Mouse (Mus musculus): ENCODE results near the gene Als2cl.

Als2cl gene

DNA sequence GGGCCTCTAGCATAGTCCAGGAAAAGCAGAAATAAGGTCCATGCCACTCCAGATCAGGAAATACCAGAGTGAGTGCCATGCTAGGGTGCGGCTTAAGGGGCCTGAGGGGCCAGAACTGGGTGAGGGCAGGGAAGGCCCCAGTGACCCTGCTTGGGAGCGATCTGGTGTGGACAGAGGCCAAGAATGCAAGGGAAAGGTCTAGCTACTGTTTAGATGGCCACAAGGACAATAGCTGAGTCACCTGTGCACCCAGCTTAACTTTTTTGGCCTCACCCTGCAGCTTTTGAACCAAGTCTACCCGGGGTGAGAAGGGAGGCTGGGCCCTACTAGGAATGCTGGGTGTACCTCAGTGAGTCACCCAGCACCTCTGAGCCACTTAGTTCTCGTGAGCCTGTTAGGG lies 1.1 kb downstream of the Als2cl start:
- no peak for DNase-seq (ENCODE audit: low spot score)

DNA sequence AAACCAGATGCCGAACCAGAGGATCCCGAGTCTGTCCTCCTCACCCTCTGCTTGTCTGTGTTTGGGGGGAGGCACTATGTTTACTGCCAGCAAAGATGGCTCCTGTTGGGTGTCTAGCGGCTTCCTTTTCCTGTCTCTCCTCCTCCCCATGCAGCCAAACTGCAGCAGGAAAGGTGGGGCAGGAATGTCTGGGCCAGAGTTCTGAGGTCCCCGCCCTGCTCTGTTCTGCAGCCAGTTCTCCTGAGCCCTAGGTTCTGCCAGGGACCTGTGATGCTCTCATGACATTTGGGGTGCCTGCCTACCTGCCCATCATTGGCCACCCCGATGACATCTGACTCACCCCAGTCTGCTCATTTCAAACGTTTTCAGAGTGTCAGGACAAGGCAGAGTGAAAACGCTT lies 2.3 kb downstream of the Als2cl start:
- DNase-seq (ENCODE audit: low spot score), result no peak

DNA sequence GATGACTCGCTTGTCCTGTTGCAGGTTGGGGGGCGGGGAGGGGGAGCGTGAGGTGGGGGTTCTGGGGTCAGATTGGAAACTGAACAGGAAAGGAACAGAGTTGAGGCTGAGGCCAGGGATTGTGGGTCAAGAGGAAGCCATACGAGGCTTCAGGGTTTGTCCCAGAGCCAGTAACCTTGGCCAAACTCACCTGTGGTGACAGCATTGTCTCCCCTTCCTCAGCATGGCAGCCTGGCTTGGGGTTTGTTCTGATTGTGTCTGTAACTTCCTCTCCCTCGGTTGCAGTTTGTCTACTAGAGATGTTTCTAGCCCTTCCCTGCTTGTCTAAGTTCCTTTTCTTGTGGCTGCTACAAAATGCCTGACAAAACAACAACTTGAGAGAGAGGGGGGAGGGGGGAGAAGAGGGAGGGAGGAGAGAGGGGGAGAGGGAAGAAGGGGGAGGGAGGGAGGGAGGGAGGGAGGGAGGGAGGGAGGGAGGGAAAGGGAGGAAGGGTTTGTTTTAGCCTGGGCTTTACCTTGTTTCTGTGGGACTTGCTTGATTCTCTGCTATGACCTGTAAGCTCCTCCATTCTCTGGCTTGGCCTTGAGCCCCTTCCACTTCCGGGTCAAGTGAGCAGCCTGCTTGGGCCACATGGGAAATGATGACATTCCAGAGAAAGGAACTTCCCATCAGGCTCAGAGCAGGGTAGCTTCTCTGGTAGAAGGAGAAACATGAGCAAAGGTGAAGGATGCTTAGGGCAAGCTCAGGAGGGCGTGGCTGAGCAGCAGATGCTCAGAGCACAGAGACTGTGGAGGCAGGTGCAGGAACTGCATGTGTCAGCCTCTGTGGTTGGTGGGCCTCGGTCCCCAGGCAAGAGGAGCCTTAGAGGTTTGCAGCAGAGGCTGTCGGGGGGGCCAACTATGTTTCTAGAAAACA lies 8.0 kb downstream of the Als2cl start:
- DNase-seq (ENCODE audit: low spot score), result no peak

DNA sequence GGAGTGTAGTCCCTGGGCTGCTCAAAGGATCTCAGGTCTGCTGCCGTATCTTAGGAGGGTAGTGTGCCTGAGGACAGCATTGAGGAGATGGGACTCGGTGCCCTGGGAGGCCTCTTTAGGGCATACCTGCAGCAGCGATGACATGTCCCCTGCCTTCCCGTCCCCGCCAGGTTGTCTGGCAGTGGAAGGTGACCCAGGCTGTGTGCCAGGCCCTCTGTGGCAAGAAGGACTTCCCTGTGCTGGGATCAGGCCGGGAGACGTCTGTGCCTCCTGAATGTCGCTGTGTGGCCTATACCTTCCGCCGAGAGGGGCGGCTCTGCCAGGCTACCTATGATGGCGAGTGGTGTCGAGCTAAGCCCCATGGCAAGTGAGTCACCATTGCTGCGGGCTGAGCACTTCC lies 9.3 kb downstream of the Als2cl start:
- no peak for DNase-seq (ENCODE audit: low spot score)

DNA sequence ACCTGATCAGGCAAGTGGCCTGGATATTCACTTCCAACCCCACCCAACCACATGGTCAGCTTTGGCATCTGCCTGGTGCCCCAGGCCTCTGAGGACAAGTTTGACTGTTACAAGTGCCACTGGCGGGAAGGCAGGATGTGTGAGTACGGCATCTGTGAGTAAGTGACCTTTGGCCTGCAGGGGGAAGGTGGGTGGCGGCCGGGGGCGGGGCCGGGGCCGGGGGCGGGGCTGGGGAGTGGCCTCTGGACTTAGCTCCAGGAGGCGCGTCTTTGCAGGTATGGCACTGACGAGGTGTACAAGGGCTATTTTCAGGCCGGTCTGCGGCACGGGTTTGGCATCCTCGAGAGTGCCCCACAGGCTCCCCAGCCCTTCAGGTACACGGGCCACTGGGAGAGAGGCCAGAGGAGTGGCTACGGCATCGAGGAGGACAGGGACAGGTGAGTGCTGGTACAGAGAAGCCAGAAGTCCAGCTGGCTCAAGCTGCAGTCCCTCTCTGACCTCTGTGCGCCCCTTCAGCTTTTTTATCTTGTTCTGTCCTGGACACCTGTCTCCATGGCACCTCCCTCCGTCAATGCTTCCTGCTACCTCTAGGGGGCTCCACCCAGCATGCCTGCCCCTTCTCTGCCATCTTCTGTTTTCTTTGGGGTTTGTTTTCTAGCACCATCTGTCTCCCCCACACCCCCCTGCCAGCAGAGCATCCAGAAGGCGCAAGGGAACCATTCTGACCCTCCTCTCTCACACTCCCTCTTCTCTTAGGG lies 10.5 kb downstream of the Als2cl start:
- no peak for DNase-seq (ENCODE audit: low spot score)

DNA sequence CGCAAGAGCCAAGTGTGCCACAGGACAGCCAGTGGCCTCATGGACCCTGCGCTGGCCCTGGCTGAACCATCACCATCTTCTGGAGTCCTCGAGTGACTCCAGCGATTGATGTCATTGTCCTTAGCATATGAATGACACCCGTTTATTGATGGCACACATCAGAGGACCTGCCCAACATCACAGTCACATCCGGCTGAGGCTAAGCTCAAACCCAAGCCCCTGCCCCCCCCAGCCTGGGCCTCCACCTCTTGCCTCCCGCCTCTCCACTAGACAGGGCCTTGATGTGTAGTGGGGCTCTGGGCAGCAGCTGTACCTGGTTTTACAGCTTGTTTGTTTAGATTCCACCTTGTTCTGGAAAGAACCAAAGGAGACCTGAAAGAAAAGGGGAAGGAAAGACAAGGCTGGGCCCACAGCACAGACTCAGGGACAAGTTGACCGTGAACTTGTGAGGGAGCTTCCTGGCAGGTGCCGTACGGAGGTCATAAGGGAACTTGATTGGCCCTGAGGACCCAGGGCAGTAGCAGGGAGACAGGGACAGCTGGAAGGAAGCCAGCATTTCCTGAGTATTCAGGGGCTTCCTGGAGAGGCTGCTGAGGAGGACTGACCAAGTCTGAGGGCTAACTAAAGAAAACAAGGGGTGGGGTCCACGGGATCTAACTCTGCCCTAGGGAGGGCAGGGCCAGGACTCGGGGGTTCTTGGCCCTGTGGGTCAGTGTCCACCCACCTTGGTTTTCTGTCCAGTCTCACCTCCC lies 11.6 kb downstream of the Als2cl start:
- DNase-seq (ENCODE audit: low spot score), result no peak

DNA sequence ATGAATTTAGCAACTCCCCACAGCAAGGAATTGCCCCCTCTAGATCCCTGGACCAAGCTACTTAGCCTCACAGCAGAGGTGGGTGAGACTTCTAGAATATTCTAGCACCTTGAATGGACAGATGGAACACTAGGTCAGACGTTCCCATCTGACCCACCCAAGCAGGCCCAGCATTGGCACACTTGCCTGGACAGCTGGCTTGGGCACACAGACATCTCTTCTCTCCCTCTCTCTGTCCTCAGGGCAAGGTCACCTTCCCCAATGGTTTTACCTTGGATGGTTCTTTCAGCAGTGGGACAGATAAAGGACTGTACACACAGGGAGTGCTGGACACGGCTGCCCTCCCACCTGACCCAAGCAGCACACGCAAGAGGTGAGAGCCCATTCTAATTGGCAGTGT lies 12.9 kb downstream of the Als2cl start:
- DNase-seq (ENCODE audit: low spot score), result no peak

DNA sequence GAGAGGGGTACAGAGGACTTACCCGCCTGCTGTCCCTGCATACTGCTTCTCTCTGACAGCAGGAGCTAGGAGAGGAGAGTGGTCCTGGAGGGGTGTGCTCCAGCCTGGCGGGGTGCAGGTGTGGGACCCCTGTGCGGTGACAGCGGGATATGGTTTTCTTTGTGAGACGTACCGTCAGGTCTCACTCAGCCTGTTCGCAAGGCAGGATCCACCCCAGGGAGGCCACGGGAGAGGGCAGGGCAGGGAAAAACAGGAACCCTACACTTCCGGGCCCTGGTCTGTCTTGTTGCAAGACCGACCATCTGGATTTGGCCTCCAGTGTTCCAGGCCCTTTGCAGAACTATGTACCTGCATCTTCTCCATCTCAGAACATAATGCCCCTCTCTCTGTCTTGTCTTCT lies 13.8 kb downstream of the Als2cl start:
- no peak for DNase-seq (ENCODE audit: low spot score)

DNA sequence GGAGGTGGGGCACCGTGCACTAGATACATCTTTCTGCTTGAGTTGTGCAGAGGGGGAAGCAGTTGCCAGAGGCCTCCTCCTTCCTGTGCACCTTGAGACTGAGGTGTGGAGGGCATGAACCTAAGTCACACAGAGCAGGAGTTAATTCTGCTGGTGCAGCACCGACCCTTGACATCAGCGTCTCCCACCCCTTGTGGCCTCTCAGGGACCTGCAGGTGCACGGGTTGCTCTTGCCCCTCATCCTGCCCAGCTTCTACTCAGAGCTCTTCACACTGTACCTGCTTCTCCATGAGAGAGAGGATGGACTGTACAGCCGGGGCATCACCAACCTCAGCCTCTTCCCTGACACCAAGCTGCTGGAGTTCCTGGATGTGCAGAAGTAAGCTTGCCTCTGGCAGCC lies 15.8 kb downstream of the Als2cl start:
- DNase-seq (ENCODE audit: low spot score), result no peak

DNA sequence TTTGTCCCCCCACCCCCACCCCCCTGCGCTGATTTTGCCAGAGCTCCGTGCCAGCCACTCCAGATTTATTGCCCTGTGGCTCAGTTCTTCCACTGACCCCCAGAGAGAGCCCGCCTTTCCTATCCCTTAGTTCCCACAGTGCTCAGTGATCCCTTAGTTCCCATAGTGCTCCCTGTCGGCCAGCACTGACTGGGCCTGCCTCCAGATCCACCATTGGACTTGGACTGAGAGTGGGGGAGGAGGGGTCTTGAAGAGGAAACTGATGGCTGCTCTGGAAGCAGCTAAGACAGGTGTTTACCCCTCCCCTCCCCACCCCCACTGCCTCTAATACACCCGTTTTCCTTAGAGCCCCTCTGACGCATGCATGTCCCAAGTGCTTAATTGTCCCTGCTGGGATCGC lies 16.3 kb downstream of the Als2cl start:
- DNase-seq (ENCODE audit: low spot score), result no peak

DNA sequence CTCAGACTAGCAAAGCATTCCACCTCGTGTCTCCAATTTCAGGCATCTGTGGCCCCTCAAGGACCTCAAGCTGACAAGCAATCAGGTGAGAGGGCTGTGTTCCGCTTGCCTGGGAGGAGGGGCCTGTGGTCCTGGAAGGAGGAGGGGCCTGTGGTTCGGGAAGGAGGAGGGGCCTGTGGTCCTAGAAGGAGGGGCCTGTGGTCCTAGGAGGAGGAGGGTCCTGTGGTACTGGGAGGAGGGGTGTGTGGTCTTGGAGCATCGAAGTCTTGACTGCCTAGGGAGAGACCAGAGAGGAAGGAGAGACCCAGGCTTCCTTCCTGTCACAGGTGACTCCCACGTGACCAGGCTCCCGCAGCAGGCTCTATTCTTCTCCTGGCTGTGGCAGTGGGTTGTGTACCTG lies 16.9 kb downstream of the Als2cl start:
- no peak for DNase-seq (ENCODE audit: low spot score)

DNA sequence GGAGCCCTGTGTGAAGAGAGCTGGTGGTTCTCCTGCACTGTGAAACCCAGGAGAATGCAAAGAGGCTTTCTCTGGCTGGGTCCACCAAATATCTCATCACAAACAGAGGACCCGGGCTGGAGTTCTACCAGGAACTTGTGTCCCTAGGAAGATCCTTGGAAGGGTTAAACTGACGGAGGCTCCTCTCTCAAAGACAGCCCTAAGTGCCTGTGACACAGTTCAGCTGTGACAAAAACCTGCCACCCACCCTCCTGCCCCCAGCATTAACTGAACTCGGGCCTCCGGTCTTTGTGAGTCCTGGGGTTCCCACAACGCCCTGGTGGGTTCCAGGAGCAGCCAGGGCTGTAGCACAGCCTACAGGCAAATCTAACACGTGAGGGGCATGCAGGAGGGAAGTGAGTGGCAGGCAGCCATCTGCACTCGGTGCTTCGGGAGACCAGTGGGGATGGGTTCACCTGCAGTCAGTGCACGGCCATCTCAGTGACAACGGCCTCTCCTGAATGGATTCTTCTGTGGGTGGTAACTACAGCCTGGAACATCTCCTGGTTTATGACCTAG lies 19.9 kb downstream of the Als2cl start:
- DNase-seq (ENCODE audit: low spot score), result no peak

DNA sequence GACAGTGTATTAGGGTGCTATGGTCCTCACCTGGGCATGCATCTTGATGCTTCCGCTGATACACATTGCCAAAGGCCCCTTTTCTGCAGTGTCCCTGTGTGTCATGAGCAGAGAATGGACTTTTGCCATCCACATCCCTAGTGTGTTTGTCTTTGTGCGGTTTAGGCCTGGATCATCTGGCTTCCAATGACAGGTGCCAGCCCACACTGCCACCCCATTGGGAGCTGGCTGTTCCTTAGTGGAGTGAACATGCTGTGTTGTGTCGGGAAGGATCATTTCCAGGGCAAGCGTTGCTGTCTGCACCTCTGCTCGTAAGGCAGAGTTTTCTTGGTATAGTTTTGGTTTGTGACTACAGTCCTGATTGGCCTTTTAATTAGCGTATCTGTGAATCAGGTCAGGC lies 21.5 kb downstream of the Als2cl start:
- no peak for DNase-seq (ENCODE audit: low spot score)

DNA sequence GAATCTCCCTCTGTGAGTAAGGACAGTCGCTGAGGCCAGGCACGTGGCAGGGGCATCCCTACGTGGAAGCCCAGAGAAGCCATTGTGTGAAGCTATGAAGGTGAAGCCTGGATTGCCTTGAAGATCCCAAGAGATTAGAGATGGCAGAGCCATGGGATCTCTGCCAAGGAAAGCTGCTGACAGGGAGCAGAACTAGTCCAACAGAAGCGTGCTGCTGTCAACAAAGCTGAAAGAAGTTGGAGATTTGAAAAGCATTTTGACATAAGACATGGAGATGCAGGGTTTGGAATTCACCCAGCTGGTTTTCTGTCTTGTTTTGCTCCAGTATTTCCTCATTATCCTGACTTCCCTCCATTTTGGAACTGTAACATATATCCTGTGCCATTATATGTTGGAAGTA lies 22.6 kb downstream of the Als2cl start:
- no peak for DNase-seq (ENCODE audit: low spot score)

DNA sequence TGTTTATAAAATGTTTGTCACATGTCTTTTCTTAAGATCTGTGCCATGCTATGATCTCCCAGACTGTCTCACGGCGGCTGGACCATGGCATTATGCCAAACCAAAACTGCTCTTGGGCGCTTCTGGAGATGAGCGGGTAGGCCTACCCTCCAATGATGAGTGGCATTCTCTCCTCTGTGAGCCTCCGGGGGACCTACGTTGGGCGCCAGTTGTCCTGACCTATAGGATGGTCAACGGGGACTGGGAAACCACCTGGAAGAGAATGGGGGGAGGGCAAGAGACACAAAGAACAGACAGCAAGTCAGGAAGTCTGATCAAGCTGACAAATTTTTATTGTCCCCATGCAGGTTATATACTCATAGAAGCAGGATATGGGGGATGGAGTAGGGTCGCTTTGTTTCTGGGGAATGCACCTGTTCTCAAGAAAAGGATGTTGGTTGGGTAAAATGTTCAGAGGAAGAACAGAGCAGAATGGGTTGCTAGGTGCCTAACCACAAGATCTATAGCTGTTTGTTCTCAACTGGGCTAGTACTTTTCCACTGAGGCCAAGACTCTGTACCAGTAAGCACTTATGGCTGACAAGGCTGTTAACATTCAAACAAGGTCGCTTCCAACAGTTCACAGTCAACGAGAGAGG lies 27.6 kb downstream of the Als2cl start:
- no peak for DNase-seq (ENCODE audit: low spot score)

DNA sequence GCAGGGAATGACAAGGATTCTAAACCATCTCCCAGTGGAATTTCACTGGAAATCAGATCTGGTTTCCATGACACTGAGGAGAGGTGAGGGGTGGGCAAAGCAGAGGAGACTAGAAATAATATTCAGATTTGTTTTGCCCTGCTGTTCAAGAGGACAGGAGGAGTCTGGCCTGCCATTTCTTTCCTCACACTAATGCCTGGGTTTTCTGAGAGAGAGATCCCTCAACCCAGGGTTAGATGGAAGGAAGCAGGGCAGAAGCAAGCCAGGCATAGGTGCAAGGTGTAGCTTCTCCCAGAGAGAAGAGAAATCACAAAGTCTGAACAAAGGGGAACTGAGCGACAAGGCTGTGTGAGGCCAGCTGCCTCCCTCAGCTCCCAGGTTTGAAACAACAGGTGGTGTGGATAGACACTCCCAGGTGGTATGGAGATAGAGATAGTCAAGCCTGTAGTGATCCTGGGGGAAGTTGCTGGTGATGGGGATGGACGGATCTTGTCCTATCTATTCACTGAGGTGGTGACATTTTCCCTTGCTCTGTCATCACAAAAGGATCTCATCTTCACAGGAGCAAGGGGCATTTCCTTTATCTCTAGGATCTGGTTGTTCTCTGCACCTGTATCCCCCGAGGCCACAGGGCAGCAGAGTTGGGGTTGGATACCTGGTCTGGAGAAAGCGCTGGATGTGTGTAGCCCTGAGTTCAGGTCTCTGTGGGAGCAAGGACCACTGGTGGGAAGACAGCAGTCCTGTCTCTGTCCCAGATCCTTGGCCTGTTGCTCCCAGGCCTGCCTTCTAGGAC lies 28.4 kb downstream of the Als2cl start:
- DNase-seq (ENCODE audit: low spot score), result no peak

DNA sequence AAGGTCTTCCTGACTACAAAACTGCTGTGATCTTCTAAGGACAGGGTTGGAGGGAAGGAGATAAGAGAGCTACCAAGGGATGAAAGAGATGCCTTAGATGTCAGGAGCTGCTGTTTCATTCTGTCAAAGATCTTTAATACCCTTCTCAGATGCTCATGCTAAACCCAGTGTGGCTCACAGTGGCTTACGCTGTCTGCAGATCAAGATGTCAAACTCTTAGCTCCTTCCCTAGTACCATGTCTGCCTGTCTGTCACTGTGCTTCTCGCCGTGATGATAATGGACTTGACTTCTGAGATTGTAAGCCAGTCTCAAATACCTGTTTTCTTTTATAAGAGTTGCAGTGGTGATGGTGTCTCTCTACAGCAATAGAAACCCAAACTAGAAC lies 29.0 kb downstream of the Als2cl start:
- DNase-seq (ENCODE audit: low spot score), result no peak

DNA sequence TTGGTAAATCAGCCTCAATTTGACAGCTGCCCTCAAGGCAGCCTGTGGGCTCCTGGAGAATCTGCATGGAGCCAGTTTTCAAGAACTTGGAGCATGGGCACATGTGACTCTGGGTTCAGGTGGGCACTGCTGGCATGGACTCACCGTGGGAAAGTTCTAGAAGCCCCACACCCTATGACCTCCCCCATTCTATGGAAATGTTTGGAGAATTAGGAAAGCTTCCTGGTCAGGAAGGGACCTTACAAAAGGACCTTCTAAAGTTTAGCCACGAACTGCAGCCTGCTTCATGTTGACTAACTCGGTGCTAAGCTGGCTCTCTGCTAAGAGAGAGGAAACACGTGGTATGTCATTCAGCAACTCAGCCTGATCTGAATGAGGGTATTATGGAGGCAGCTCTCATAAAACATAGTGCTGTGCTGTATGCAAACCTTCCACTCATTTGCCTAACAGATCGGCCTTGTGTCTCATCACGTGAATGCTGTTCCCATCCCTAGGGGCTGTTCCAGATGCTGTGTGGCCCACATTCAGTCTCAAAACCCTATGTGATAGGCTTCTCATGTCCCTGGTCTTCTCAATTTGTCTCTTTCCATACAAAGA lies 29.8 kb downstream of the Als2cl start:
- no peak for DNase-seq (ENCODE audit: low spot score)

DNA sequence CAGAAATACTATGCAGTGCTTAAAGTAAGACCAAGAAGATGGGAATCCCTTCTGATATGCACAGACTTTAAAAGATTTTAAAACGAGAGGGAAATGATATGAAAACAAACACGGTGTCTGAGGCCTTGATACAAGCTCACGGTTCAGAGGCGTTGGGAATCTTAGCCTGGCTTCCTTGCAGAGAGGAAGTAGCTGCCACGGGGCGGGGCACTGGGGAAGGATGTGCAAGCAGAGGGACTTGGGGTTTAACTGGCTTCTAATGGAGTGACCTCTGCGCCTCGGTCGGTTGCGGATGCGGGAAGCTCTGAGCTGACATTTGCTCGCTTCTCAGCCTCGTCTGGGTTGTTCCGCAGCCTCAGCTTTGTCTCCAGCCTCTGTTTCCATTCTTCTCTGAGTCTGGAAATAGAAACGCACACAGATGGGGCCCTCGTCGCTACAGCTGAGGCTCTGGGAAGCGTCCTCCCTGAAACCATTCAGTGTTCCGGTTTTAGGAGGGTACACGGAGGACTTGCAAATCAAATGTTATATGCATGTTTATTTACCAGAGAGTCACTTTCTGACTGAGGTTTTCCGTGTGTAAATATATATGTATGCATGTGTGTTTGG lies 35.1 kb downstream of the Als2cl start:
- no peak for DNase-seq (ENCODE audit: low spot score)

DNA sequence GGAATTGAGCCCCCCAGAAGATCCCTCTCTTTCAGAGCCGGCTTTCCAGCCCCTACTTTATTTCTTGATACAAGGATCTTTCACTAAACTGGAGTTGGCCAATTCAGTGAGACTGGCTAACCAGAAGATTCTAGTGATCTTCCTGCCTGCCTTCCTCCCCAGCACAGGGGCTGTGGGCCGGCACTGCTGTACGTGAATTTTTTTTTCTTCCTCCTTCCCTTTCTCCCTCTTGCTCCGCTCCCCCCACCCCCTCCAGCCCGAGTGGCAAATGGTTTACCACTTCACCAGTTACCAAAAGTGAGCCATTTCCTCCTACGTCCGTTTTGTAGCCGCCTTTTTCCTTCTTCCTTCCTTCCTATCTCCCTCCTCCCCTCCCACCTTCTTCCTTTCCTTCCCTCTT lies 35.8 kb downstream of the Als2cl start:
- no peak for DNase-seq (ENCODE audit: low spot score)

Measured in left cerebral cortex, adult 11 months (tissue).